Mouse (Mus musculus): ENCODE results near the gene Tmem139.

The Tmem139 gene

GRCm38 (mm10) chr6:42276151-42276550, 14.4 kb downstream of the Tmem139 start:
- no peak for DNase-seq (ENCODE audit: low read depth, low spot score)

- DNase-seq (ENCODE audit: low read depth, low spot score) = no peak
Measured at GRCm38 (mm10) chr6:42282865-42283528, 21.2 kb downstream of the Tmem139 start.

- DNase-seq (ENCODE audit: low read depth, low spot score) = no peak
Measured at GRCm38 (mm10) chr6:42286448-42286847, 24.7 kb downstream of the Tmem139 start, which contains the start of gene Clcn1. Gene Clcn1 (plus strand): TSS chr6:42286685.

GRCm38 (mm10) chr6:42287562-42287961, 25.8 kb downstream of the Tmem139 start:
- DNase-seq (ENCODE audit: low read depth, low spot score) = no peak

- no peak for DNase-seq (ENCODE audit: low read depth, low spot score)
Measured at GRCm38 (mm10) chr6:42293327-42293726, 31.6 kb downstream of the Tmem139 start.

GRCm38 (mm10) chr6:42295549-42296094, 33.9 kb downstream of the Tmem139 start:
- no peak for DNase-seq (ENCODE audit: low read depth, low spot score)

- DNase-seq (ENCODE audit: low read depth, low spot score) = no peak
Measured at GRCm38 (mm10) chr6:42299362-42299761, 37.6 kb downstream of the Tmem139 start.

GRCm38 (mm10) chr6:42309816-42310378, 48.1 kb downstream of the Tmem139 start:
- DNase-seq (ENCODE audit: low read depth, low spot score) = no peak

- DNase-seq (ENCODE audit: low read depth, low spot score) = no peak
Measured at GRCm38 (mm10) chr6:42310427-42311053, 48.8 kb downstream of the Tmem139 start.

Data from R1 (cell line).